Mouse (Mus musculus): ENCODE results near the gene Arhgef12.

DNA sequence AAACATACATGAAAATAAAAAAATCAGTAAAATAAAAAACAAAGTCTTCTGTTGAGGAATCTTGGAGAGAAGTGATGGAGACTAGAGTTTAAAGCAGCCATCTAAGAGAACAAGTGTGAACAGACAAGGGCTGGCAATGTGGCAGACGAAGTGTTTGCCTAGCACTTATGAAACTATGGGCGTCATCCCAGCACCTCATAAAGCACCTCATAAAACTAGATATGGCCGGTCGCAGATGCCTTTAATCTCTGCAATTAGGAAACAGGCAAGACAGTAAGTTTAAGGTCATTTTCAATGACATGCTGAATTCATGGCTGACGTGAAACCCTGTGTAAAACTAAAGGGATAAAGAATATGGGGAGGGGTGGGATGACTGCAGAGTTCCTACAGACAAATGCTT is 103.2 kb downstream of the Arhgef12 start:
- TF ChIP-seq CHD2 (IDR thresholded peaks at IDR 0.05; ENCODE audit: low read depth, low read length): no peak
- no peak for TF ChIP-seq ZNF384 (IDR thresholded peaks at IDR 0.05; ENCODE audit: low read depth, low read length)

Measured in ES-E14 (cell line).